Mouse (Mus musculus): ENCODE results near the gene Klhl36.
"Not testable (repeated sequence)": the region's sequence is repeated elsewhere in the genome, so short reads cannot be mapped to it uniquely, and the experiment has no call there.

The Klhl36 gene

DNA sequence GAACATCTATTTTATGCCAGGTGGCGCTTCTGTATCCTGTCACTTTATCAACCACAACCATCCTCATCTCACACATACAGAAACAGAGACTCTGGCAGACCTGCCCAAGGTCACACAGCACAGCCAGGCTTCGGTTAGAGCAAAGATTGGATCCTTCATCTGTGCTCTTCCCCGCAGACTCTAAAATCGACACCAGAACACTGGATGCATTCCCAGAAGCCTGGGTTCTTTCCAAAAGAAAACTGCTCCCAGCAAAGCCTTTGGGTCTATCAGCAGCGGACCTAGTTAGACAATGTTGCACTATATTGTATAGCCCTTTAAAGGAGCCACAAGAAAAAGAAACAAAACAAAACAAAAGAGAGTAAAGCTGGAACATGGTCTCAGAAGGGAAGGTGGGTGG is 26.8 kb upstream of the Klhl36 start:
- DNase-seq (ENCODE audit: low spot score in 2 of 2), result no peak

DNA sequence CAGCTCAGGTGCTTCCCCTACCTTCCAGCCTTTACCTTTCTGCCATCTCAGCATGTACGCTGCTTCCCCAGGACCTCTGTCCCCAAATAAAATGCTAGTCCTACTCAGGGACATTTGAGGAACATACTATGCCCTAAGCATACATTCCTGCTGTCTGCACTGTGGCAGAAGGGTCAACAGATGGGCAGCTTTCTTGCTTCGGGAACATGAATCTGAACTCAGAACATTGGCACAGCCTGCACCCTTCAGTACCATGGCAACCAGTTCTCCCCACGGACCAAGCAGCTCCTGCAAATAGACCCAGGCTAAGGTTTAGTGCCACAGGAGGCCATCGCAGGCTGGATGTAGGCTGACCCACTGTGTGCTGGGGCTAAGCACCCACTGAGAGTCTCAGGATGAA is 25.2 kb upstream of the Klhl36 start:
- no peak for DNase-seq (ENCODE audit: low spot score in 2 of 2)

DNA sequence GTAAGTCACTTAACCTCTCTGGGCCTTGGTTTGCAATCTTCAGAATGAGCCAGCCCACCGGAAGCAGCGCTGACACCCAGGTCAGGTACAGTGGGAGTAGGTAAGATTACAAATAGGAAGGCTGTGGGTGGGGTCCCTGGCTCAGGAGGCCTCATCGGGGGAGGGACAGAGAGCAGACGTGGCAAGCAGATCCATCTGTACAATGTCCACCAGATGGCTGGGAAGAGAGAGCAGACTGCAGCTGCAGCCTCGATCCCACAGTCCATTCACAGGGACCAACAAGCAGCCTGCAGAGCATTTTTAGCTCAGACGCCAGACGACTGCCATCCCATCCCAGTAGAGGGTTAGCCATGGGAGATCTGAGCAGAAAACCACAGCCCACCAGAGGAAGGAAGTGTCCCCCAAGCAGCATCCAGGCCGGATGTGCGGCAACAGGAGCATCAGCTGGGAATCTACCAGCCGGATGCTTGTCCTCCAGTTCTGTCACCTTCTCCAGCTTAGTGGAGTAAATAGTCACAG is 24.5 kb upstream of the Klhl36 start:
- DNase-seq (ENCODE audit: low spot score in 2 of 2), result peak; percentile 29 to 32

DNA sequence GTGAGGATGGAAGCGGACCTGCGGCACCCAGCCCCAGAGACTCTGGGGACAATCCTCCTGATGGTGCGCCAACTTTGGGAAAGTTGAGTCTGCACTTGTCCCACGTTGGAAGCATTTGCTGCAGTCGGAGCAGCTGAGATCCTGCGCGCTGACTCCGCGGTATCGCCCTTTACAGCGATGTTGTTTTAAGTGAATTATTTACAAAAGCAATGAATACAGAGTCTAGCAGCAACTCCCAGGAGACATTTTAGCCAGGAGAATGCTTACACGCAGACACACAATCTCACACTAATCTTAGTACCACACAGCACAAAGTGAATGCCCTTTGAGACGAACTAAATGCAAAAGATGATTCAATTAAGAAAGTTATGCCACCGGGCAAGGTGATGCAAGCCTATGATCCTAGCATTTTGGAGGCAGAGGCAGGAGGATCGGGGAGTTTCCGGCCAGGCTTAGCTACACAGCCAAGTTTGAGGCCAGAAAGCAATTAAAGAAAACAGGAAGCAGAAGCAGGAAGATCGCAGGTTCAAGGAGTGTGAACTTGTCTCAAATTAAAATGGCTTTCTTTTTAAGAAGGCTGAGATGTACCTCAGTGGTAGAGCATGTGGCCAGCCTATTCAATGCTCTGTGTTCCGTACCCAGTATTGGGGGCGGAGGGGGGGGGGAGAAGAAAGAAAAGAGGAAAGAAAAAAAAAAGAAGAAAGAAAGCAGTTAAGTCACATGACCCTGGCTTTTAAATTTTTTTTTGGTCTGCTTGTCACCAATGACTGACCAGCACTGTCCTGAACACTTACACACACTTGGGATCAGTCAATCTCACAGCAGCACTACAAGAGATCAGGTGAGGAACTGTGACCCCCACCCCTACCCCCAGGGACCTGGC is 23.7 kb upstream of the Klhl36 start:
- no peak for DNase-seq (ENCODE audit: low spot score in 2 of 2)

DNA sequence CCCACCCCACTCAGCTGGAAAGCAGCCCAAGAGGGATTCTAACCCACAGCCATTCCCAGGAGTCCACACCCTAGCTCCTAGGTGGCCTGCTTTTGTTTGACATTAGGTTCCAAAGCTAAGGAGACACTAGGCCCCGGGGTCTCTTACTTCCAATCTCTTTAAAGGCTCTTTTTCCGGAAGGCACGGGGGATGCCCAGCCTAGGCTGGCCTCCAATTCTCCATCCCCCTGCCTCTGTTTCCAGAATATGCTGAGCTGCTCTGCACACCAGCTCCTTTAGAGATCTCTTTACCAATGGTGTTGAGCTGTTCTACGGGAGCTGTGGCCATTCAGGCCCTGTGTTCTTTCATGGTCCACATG is 23.1 kb upstream of the Klhl36 start:
- DNase-seq (ENCODE audit: low spot score in 2 of 2), result no peak

DNA sequence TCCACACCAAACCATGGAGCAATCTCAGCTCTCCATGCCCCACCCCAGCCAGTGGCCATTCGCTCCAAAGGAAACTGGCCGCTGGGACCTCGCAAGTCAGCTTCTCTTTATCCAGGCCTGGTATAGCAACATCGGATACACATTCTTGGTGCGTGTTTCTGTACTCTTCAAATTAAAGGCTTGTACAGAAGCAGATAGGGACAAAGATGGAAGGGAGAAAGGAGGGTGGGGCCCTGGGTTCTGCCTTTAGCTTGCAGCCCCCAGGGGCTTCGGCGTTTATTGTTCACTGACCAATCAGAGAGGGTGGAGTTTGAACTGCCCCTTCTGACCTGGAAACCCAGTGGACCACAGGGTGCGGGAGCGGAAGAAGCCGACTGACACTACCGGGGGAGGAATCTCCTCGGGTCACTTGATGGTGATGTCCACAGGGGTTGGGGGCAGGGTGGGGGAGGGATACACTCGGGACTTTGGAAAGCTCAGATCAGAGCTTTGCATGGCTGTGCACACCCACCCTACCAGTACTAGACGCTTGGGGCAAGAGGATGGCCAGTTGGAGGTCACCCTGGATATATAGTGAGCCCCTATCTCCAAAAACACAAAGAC is 22.5 kb upstream of the Klhl36 start:
- peak in 1 of 2 experiments; percentile 18 for DNase-seq (ENCODE audit: low spot score in 2 of 2)

DNA sequence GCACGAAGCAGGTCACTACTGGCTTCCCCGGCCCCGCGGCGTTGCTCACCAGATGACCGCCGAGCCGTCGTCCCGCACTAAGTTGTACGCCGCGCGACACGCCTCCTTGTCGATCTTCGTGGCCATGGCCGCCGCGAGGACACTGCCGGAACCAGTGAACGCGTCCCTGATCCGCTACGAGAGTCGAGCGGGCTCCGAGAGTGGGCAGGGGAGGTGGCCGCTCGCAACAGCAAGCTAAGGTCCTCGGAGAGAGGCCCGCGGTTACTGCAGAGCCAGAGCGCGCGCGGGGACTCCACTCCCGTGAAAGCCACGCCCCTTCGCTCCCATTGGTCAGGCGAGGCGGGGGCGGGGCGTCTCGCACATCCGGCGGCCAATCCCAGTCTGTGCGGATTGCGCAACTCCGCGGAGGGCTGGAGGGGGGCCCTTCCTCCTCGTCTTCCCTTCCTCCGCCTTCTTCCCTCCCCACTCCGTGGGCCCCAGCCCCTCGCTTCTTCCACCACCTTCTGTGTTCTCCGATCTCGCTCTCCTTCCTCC is 21.7 kb upstream of the Klhl36 start, which contains the start of gene Cotl1:
Gene Cotl1 (minus strand): TSS at position 270 of the 534 bp plus-strand sequence.
- peak; percentile 96 to 98 for DNase-seq (ENCODE audit: low spot score in 2 of 2)

DNA sequence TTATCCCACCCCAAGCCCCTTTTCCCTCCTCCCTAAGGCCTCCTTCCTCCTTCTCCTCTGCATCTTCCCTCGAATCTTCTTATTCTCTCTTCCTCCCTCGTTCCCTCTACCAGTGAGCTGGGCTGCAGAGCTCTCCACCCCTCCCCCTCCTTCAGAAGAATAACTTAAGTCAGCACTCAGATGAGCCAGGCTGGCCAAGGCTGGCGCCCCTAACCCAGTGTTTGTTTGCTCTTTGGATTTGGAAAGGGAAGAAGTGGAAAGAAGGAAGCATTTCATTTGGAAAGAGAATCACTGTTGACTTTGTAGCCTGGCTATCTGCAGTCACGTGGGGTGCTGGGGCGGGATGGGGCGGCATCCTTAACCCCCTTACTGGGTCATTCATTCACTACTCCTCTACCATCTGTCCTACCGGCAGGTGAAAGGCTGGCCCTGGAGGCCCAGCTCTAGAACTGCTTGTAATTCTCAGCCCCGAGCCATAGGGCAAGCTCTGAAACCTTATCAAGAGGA is 21.1 kb upstream of the Klhl36 start:
- DNase-seq (ENCODE audit: low spot score in 2 of 2), result peak in 1 of 2 experiments; percentile 27

DNA sequence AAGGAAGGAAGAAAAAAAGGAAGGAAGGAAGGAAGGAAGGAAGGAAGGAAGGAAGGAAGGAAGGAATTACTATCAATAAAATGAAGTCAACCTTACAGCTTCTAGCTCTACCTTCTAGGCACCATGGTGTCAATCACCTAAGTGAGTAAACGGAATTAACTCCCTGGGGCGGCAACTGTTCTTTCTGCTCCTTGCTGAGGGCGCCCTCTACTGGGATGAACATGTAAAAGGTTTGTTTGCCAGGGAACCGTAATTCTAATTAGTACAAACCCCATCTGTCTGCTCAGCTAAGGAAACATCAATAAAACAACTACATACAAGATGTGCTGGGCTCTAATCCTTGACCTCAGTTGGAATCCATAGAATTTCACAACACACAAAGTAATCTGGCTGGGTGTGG is 18.6 kb upstream of the Klhl36 start:
- peak; percentile 78 to 92 for DNase-seq (ENCODE audit: low spot score in 2 of 2)

DNA sequence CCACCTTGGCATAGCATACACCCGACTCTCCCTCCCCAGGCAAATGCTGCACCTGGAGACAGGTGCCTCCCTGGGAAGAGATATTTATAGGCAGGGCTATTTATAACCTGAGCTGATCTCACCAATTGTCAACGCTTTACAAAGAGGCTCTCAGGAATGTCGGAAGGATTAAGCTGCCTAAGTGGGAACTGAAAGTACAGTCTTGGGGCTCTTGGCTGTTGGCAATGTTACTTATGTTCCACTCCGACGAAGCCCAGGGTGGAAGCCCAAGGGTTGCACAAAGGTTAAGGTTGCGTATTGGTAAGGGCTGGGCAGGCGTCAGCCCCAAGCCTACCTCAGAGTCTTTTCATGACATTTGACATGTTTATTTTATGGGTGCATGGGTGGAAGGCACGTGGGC is 17.5 kb upstream of the Klhl36 start:
- DNase-seq (ENCODE audit: low spot score in 2 of 2), result no peak

DNA sequence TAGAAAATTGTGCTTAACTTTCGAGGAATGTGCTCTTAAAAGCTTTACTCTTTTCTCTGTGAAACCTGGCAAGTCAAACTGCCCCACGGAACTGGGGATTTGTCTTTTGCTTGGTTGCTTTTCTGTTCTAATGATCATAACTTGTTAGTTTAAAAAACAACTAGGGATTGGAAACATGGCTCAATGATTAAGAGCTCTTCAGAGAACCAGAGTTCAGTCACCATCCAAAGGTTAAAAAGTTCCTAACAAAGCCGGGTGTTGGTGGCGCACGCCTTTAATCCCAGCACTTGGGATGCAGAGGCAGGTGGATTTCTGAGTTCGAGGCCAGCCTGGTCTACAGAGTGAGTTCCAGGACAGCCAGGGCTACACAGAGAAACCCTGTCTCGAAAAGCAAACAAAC is 16.3 kb upstream of the Klhl36 start:
- not testable (repeated sequence) for DNase-seq (ENCODE audit: low spot score in 2 of 2)

DNA sequence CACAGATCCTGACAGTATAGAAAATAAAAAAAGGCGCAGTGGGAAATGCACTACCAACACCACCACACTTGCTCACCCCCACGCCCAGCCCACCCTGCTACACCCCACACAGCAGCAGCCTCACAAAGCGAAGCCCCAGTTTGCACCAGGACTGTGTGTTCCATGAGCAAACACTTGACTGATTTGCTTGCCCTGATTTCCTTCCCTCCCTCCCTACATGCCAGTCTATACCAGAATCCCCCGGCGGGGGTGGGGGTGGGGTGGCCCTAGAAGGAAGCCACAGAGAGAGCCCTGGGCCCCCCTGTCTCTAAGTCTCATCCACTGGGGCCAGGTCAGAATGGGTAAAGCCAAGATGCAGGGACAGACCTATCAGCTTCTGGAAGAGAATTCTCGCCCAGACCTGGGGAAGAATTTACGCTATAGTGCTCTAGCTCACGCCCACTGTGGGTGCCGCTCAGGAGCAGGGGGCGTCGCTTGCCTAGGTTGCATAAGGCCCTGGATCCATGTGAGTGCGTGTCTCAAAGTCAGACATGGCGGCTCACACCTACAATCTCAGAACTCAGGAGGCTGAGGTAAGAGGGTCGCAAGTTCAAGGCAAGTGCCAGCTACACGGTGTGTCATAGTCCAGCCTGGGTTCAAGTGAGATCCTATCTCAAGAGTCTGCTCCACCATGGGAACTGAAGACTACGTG is 14.7 kb upstream of the Klhl36 start:
- DNase-seq (ENCODE audit: low spot score in 2 of 2), result no peak

DNA sequence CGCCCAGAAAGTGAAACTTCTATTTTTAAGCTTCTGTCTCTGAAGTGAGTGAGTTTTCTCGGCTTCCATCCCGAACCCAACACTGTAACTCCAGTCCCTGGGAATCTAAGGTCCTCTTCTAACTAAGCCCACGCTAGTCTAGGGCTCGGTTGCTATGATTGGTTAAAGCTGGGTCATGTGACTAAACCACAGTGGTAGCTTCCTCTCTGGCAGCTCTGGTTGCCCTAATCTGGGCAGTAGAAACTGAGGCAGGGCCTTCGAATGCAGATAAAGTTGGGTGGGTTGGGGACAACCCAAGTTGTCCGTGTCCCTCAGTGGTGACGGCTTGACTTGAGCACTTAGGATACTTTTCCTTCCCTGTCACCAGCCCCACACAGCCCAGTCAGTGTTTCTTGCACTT is 8.5 kb upstream of the Klhl36 start:
- DNase-seq (ENCODE audit: low spot score in 2 of 2), result no peak

DNA sequence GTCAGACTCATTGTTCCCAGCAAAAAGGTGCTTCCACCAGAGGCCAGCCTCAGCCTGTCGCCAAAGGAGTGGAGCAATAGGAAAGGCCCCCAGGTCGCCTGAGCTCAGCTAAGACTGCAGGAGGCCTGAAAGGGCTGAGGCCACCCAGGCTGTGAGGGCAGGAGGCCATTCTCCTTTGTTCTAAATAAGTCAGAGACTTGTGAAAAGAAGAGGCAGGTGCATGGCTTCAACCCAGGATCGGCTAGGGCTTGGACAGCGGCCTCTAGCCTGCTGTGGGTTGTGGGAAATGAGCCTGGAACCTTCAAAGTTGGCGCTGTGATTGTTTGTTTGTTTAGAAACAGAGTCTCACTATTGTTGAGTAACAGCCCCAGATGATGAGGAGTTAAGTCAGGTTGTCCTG is 8.0 kb upstream of the Klhl36 start:
- DNase-seq (ENCODE audit: low spot score in 2 of 2), result no peak

DNA sequence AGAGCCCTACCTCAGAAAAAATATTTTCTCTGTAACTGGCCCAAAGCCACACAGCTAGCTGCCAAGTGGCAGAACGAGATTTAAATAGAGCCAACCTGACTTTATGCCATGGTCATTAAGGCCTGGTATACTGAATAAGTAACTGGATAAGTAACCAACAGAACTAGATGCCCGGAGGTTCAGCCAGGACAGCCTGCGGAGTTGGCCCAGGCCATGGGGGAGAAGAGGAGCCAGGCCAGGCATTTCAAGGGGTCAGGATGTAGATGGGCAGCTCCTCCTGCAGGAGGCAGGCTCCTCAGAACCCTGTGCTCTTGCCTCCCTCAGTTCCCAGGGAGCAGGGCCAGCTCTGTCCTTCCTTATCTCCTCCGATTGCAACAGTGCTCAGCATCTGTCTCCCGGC is 6.4 kb upstream of the Klhl36 start:
- no peak for DNase-seq (ENCODE audit: low spot score in 2 of 2)

DNA sequence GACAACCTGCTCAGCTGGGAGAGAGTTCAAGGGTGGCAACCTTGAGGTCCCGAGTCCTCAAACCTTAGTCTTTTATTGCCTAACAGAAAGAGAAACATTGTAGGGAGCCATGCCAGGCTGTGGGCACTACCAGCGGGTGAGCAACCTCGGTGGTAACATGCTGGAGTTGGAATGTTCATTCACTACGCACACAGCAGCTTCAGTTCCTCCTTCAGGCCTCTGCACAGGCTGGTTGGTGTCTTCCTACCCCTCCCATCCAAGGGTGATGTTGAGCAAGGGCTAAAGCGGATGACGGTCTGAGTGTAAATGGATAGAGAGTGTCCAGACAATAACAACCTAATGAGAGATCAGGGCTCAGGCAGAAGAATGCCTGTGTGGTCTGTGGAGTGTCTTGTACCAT is 4.3 kb upstream of the Klhl36 start:
- DNase-seq (ENCODE audit: low spot score in 2 of 2), result no peak

DNA sequence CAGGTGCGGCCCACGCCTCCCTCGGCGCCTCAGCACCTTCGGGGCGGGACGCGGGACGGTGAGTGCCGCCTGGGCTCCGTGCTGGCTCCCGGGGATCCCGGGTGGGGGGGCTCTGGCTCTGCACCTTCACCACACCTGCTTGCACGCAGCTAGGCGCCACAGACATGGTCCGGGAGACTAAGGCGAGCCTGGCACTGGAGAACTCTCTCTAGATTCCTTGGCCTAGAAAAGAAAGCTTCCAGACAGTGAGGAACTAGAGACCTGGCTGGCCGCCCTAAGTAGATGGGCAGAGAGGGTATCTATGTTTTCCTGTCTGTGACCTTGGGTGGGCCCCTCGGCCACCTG is 296 bp downstream of the Klhl36 start:
- no peak for DNase-seq (ENCODE audit: low spot score in 2 of 2)

DNA sequence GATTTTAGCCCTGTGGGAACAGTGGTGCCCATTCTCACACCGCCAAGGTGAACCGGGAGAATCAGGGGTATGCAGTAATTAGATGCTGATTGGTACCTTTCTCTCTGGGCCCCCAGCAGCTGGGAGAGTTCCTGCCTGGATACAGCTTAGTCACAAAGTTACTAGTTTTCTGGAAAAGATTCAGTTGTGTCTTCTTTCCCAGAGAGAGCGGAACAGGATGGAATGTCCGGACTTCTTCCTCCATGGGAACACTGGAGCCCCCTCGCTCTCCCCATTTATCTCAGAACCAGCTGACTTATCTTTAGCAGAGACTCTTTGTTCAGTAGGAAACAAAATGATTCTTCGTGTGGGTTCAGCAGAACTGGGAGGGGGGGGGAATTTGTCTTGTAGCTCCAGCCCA is 683 bp downstream of the Klhl36 start:
- DNase-seq (ENCODE audit: low spot score in 2 of 2), result no peak

DNA sequence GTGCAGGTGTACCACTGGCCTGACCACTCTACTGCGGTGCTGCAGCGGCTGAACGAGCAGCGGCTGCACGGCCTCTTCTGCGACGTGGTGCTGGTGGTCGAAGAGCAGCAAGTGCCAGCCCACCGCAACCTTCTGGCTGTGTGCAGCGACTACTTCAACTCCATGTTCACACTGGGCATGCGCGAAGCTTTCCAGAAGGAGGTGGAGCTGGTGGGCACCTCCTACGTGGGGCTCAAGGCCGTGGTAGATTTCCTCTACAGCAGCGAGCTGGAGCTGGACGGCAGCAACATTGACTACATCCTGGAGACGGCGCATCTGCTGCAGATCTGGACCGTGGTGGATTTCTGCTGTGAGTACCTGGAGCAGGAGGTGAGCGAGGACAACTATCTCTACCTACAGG is 7.5 kb downstream of the Klhl36 start:
- no peak for DNase-seq (ENCODE audit: low spot score in 2 of 2)

DNA sequence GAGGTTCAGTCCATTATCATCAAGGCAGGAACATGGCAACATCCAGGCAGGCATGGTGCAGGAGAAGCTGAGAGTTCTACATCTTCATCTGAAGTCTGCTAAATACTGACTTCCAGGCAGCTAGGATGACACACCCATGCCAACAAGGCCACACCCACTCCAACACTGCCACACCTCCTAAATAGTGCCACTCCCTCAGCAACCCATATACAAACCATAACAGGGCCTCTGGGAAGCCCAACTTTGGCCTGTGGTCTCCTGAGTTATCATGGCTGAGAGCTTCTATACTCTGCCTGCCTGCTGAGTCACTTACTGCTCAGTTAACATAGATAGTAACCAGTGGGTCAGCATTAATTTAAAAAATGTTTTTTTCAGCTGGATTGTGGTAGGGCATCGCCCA is 11.1 kb downstream of the Klhl36 start:
- no peak for DNase-seq (ENCODE audit: low spot score in 2 of 2)

DNA sequence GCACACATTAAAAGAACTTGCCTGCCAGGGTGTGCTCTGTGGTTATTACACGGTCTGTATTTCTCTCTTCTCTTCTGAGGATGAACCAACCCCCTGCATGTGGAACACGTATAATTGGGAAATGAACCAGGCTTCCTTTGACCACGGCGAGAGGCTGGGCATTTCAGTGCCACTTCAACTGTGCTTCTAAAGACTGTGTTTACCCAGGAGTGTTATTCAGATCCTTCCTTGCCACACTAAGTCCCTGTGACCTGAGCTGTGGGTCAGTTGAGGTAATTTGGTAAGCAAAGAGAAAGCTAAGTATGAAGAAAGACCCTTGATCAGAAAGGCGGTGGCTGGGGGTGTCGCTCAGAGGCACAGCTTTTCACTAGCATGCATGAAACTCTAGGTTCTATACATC is 19.2 kb downstream of the Klhl36 start:
- no peak for DNase-seq (ENCODE audit: low spot score in 2 of 2)

DNA sequence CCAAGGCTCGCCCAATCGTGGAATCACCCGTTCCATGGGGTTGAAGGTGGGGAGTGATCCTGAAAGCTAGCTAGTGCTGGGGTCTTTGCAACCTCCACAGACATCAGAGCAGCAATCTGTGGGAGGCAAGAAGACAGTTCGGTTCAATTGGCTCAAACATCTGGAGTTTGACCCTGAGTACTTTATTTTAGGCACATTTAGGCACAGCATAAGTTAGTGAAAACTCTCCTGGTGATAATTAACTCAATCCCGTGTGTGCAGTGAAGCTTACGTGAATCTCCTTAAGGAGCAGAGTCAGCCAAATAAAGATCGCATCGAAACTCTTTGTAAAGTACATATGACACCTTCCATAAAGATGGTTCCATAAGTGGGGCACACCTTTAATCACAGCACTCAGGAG is 19.9 kb downstream of the Klhl36 start:
- no peak for DNase-seq (ENCODE audit: low spot score in 2 of 2)

Data from thymus, postnatal 10 days (tissue).